Mouse (Mus musculus) liver, embryonic 15.5 days (tissue): Measurements from ENCODE around the gene Zswim5. TPM values are rescaled to one million over a fixed set of nuclear protein-coding genes. Genes with fewer than 3 reads are reported as not detected.

Experiments
- ATAC-seq: fragments of 200-750 bp; cut with Nextera tagmentation; 2 replicates; pipeline ENCODE4 v1.8.0; 2017; ENCODE audit warnings: moderate number of reproducible peaks, mild to moderate bottlenecking, moderate library complexity; ENCODE audit not compliant: insufficient read depth
- H3K27ac ChIP-seq: fragments of 300-500 bp; sonication (generic); replicated peaks from 2 replicates; pipeline ENCODE4 v1.5.1; 2015; ENCODE audit warnings: mild to moderate bottlenecking, inconsistent platforms
- H3K27me3 ChIP-seq: fragments of 300-500 bp; sonication (generic); 2 replicates; pipeline ENCODE4 v1.6.1; 2015; ENCODE audit warnings: mild to moderate bottlenecking, inconsistent platforms
- H3K36me3 ChIP-seq: fragments of 300-500 bp; sonication (generic); replicated peaks from 2 replicates; pipeline ENCODE4 v1.6.1; 2015; ENCODE audit warnings: moderate library complexity, mild to moderate bottlenecking, inconsistent platforms
- H3K4me1 ChIP-seq: fragments of 300-500 bp; sonication (generic); replicated peaks from 2 replicates; pipeline ENCODE4 v1.6.1; 2015; ENCODE audit warnings: inconsistent platforms
- H3K4me2 ChIP-seq: fragments of 300-500 bp; sonication (generic); 2 replicates; pipeline ENCODE4 v1.6.1; 2015; ENCODE audit warnings: moderate library complexity, mild to moderate bottlenecking, inconsistent platforms
- H3K4me3 ChIP-seq: fragments of 300-500 bp; sonication (generic); replicated peaks from 2 replicates; pipeline ENCODE4 v1.5.1; 2015; ENCODE audit warnings: mild to moderate bottlenecking, inconsistent platforms
- H3K9ac ChIP-seq: fragments of 300-500 bp; sonication (generic); 2 replicates; pipeline ENCODE4 v1.6.1; 2015; ENCODE audit warnings: moderate library complexity, mild to moderate bottlenecking, inconsistent platforms
- H3K9me3 ChIP-seq: fragments of 300-500 bp; sonication (generic); replicated peaks from 2 replicates; pipeline ENCODE4 v1.6.1; 2016; ENCODE audit warnings: inconsistent platforms
- WGBS: fragments of 180-500 bp; shearing (Covaris S2); methylation state at CpG from one replicate; pipeline ENCODE4 v1.1.7; 2015; ENCODE audit warnings: mixed read lengths; ENCODE audit not compliant: insufficient replicate concordance; 5-methylcytosine and 5-hydroxymethylcytosine counted together
- polyA plus RNA-seq: library from polyadenylated mRNA; unstranded; fragments of >200 nt; fragmentation: Nextera tagmentation; extraction: Ambion mirVana; gene quantifications from 2 replicates; pipeline ENCODE4 v1.2.1, GENCODE M21; 2015

Gene Zswim5
- polyA plus RNA-seq, 1 experiment from 2014 or later, result 0.05 TPM

DNA sequence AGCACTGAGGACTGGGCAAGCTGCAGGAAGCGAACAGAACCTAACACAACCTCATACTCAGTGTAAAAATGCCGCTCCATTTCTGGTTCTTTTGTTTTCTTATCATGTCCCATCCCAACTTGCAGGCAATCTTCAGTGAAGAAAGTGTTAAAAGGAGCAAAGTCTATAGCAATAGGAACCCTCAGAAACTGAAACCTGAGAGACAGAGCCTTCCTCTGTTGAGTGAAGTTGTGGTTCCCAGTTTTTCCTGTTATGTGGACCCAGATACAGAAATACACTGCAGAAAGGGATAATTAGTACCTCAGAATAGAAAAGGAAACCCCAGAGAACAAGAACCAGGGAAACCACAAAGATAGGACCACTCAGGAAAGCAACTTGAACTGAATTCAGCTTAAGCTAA, 36.1 kb downstream of the Zswim5 start:
- Histone ChIP-seq H3K4me1 (no peaks in the 10 kb centered on the region), H3K9ac (no peak overlapping the region), H3K4me2 (no peak overlapping the region), H3K9me3 (no peaks in the 10 kb centered on the region), H3K27ac (no peak overlapping the region), H3K4me3 (no peak overlapping the region), H3K36me3 (no peaks in the 10 kb centered on the region), H3K27me3 (no peaks in the 10 kb centered on the region)
- ATAC-seq, result no peak
- WGBS, result 43% methylated on average over 2 of the region's 2 CpGs

DNA sequence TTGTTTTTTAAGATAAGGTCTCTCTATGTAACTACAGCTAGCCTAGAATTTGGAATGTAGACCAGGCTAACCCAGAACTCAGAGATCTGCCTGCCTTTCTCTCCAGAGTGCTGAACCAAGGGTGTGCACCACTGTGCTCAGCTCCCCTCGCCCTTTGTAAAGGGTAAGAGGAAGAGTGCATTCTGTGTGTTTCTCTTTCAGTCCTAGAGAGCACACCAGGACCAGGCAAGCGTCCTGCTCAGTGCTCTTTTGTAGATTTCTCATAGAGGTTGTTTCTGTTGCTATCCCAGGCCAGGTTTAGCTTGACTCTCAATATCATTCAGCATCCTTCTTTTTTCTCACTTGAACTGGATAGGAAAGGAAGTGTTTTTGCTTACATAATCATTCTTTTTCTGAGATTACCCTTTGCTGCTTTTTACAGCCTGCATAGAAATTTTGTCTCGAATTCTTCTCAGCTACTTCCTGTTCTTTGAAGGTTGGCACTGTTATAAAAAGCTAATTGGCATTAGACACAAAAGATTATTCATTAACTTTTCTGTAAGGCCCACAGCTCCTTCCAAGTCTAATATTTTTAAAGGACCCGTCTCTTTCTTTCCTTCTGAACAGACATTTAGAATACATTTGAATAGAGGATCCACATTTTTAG, 51.0 kb downstream of the Zswim5 start:
- WGBS, result 34% methylated on average over 4 of the region's 4 CpGs
- Histone ChIP-seq H3K9ac (no peak overlapping the region), H3K9me3 (no peaks in the 10 kb centered on the region), H3K4me2 (no peak overlapping the region), H3K4me3 (no peak overlapping the region), H3K27ac (no peak overlapping the region), H3K36me3 (no peaks in the 10 kb centered on the region), H3K4me1 (no peaks in the 10 kb centered on the region), H3K27me3 (no peaks in the 10 kb centered on the region; the same call in 1 of the 2 replicates)
- no peak for ATAC-seq

DNA sequence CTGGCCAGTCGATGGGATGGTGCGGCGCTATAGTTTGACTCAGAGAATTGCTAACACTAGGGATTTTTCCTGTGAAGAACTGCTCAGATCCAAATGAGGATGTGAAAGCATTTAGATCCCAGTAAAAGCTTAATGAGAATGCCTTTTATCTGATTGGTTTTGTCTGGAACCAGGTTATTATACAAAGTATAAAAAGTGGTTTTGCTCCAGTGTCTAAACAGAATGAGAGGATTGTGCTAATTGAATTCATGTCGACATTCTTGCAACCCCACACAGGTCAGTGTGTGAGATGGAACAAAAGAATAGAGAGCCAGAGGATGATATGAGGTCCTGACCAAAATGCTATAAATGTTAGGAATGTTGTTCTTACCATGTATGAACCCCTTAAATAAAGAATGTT, 62.4 kb downstream of the Zswim5 start:
- no peak overlapping the region for H3K27ac ChIP-seq
- ATAC-seq, result no peak
- WGBS, result 66% methylated on average over 4 of the region's 4 CpGs

GRCm38 (mm10) chr4:116942695-116943094, 65.5 kb downstream of the Zswim5 start:
- H3K27me3 ChIP-seq, result peaks cover 6% of the 10 kb centered on the region; the same call in 1 of the 2 replicates
- 47% methylated on average over 2 of the region's 2 CpGs for WGBS

More for the DNA sequence above, 62.4 kb downstream of the Zswim5 start:
- Histone ChIP-seq H3K36me3 (no peaks in the 10 kb centered on the region), H3K4me1 (no peaks in the 10 kb centered on the region), H3K27me3 (peaks cover 3% of the 10 kb centered on the region; the same call in 1 of the 2 replicates), H3K4me2 (no peak overlapping the region), H3K4me3 (no peak overlapping the region), H3K9ac (no peak overlapping the region), H3K9me3 (no peaks in the 10 kb centered on the region)

DNA sequence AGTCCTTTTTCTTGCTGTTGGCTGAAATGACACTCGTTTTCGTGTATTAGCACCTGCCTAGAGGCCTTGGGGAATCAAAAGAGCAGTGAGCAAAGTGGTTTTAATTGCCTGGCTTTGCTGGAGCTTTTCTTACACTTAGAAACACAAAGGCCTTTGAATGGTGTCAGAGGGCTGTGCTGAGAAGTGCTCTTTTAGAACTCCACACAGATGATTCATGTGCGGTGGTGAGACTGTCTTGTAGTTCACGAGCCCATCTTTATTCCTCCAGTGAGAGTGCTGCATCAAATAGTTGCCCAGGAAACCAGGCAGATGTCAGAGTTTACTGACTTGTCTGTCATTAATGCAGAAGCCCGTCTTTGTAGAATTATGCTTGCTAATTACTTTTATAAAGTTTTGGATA, 66.9 kb downstream of the Zswim5 start:
- Histone ChIP-seq H3K27me3 (peaks cover 6% of the 10 kb centered on the region; the same call in 1 of the 2 replicates), H3K9ac (no peak overlapping the region), H3K4me2 (no peak overlapping the region), H3K27ac (no peak overlapping the region), H3K9me3 (no peaks in the 10 kb centered on the region), H3K4me1 (no peaks in the 10 kb centered on the region), H3K36me3 (no peaks in the 10 kb centered on the region), H3K4me3 (no peak overlapping the region)
- ATAC-seq, result no peak
- 67% methylated on average over 5 of the region's 5 CpGs for WGBS

More at GRCm38 (mm10) chr4:116942695-116943094, 65.5 kb downstream of the Zswim5 start:
- no peak overlapping the region for H3K4me2 ChIP-seq
- no peak overlapping the region for H3K27ac ChIP-seq
- no peaks in the 10 kb centered on the region for H3K9me3 ChIP-seq
- no peak for ATAC-seq
- H3K4me1 ChIP-seq, result no peaks in the 10 kb centered on the region
- H3K4me3 ChIP-seq, result no peak overlapping the region
- H3K9ac ChIP-seq, result no peak overlapping the region
- no peaks in the 10 kb centered on the region for H3K36me3 ChIP-seq

- Histone ChIP-seq H3K9me3 (no peaks in the 10 kb centered on the region), H3K27ac (no peak overlapping the region), H3K36me3 (no peaks in the 10 kb centered on the region), H3K9ac (no peak overlapping the region), H3K4me3 (no peak overlapping the region), H3K27me3 (no peaks in the 10 kb centered on the region), H3K4me2 (no peak overlapping the region), H3K4me1 (no peaks in the 10 kb centered on the region)
- WGBS, result 23% methylated on average over 1 of the region's 1 CpGs
- no peak for ATAC-seq
Observed at GRCm38 (mm10) chr4:116951642-116952041, 74.5 kb downstream of the Zswim5 start.

GRCm38 (mm10) chr4:116954951-116955350, 77.8 kb downstream of the Zswim5 start:
- Histone ChIP-seq H3K9me3 (no peaks in the 10 kb centered on the region), H3K27me3 (no peaks in the 10 kb centered on the region), H3K4me3 (no peak overlapping the region), H3K27ac (no peak overlapping the region), H3K9ac (no peak overlapping the region), H3K4me1 (no peaks in the 10 kb centered on the region), H3K36me3 (no peaks in the 10 kb centered on the region), H3K4me2 (no peak overlapping the region)
- no peak for ATAC-seq
- 62% methylated on average over 7 of the region's 7 CpGs for WGBS

- Histone ChIP-seq H3K4me2 (no peak overlapping the region), H3K4me1 (no peaks in the 10 kb centered on the region), H3K36me3 (no peaks in the 10 kb centered on the region), H3K4me3 (no peak overlapping the region), H3K27ac (no peak overlapping the region), H3K27me3 (no peaks in the 10 kb centered on the region), H3K9me3 (no peaks in the 10 kb centered on the region), H3K9ac (no peak overlapping the region)
- no peak for ATAC-seq
- WGBS, result 32% methylated on average over 2 of the region's 2 CpGs
Observed at GRCm38 (mm10) chr4:116976503-116976902, 99.3 kb downstream of the Zswim5 start.

DNA sequence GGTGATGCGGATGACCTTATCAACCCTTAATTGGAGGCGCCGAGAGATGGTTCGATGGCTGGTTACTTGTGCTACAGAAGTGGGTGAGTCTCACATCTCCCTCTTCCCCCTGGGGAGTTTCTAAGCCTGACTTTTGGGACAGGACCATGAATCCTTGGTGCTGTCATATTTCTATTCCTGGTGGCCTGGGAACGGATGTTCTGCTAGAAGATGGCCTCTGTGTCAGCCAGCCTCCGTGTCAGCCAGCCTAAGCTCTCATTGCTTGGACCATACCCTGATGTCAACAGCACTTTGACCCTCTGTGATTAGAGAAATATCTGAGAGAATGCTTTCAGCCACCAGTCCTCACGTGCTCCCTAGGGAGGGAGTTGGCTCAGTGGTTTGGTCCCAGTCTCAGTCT, 108.5 kb downstream of the Zswim5 start:
- peaks cover 29% of the 10 kb centered on the region for H3K36me3 ChIP-seq
- no peak overlapping the region for H3K4me2 ChIP-seq
- no peak overlapping the region for H3K9ac ChIP-seq
- 82% methylated on average over 7 of the region's 7 CpGs for WGBS
- ATAC-seq, result no peak
- H3K9me3 ChIP-seq, result no peaks in the 10 kb centered on the region
- H3K27me3 ChIP-seq, result no peaks in the 10 kb centered on the region
- no peak overlapping the region for H3K27ac ChIP-seq
- no peak overlapping the region for H3K4me3 ChIP-seq
- 0 out of 2 replicates have a peak, but pooled peaks cover 12% of the 10 kb centered on the region for H3K4me1 ChIP-seq

DNA sequence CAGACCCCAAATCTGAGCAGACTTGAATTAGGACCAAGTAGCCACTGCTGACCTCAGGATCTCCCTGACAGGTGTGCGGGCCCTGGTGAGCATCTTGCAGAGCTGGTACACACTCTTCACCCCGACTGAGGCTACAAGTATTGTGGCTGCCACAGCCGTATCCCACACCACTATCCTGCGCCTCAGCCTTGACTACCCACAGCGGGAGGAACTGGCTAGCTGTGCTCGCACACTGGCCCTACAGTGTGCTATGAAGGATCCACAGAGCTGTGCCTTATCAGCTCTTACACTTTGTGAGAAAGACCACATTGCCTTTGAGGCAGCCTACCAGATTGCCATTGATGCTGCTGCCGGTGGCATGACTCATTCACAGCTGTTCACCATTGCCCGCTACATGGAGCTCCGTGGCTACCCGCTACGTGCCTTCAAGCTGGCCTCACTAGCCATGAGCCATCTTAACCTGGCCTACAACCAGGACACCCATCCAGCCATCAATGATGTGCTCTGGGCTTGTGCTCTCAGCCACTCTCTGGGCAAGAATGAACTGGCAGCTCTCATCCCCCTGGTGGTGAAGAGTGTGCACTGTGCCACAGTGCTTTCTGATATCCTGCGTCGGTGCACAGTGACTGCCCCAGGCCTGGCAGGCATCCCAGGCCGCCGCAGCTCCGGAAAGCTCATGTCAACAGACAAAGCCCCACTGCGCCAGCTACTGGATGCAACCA, 109.4 kb downstream of the Zswim5 start:
- ATAC-seq, result peak; percentile 47; the same call in 1 of the 2 replicates
- WGBS, result 52% methylated on average over 17 of the region's 17 CpGs
- Histone ChIP-seq H3K27ac (no peak overlapping the region), H3K4me1 (peaks cover 21% of the 10 kb centered on the region), H3K4me2 (no peak overlapping the region), H3K9ac (no peak overlapping the region), H3K4me3 (no peak overlapping the region), H3K9me3 (no peaks in the 10 kb centered on the region), H3K36me3 (peaks cover 38% of the 10 kb centered on the region), H3K27me3 (no peaks in the 10 kb centered on the region)

DNA sequence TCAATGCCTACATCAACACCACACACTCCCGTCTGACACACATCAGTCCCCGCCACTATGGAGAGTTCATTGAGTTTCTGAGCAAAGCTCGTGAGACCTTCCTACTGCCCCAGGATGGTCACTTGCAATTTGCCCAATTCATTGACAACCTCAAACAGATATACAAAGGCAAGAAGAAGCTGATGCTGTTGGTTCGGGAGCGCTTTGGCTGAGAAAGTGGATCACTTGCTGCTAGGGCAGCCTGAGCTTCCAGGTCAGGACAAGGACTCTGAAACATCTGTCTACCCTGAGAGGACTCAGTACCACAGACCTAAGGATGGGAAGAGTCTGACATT, 109.9 kb downstream of the Zswim5 start:
- Histone ChIP-seq H3K9me3 (no peaks in the 10 kb centered on the region), H3K4me3 (no peak overlapping the region), H3K36me3 (peaks cover 43% of the 10 kb centered on the region), H3K27me3 (no peaks in the 10 kb centered on the region), H3K4me2 (no peak overlapping the region), H3K4me1 (peaks cover 26% of the 10 kb centered on the region), H3K9ac (no peak overlapping the region), H3K27ac (no peak overlapping the region)
- no peak for ATAC-seq
- WGBS, result 67% methylated on average over 5 of the region's 5 CpGs
